Mouse (Mus musculus) layer of hippocampus, postnatal 10 days (tissue): ENCODE data around the gene P4ha3. TPM values are rescaled to one million over a fixed set of nuclear protein-coding genes. Genes with fewer than 3 reads are reported as not detected.

Source experiments
- total RNA-seq, 2 experiments: library from RNA; stranded (reverse); gene quantifications; 2 replicates each; pipeline ENCODE4 v1.2.3; 2021

P4ha3 gene
- total RNA-seq, 2 experiments from 2014 or later = 9.2 to 11.4 TPM

Other genes with a start within 250 kb of the P4ha3 start
- gene Pold3, start 164.0 kb upstream of the P4ha3 start, total RNA-seq = 10 to 100 TPM; 28.9 to 30.0 TPM
- 1 to 10 TPM; 4.5 to 4.7 TPM for gene Lipt2, start 126.2 kb upstream of the P4ha3 start, total RNA-seq
- not detected for gene Kcne3, start 109.0 kb upstream of the P4ha3 start, total RNA-seq
- gene Pgm2l1, start 58.1 kb upstream of the P4ha3 start, total RNA-seq = 100 to 1,000 TPM; 355 to 388 TPM
- gene C2cd3, start 86.7 kb downstream of the P4ha3 start, total RNA-seq = 10 to 100 TPM; 15.2 to 18.5 TPM
- gene Ppme1, start 86.8 kb downstream of the P4ha3 start, total RNA-seq = 100 to 1,000 TPM; 120 to 123 TPM
- gene Ucp3, start 187.5 kb downstream of the P4ha3 start, total RNA-seq = 1 to 10 TPM in 1 of 2 experiments, under 1 TPM in 1; 0.65 to 1.3 TPM
- gene Ucp2, start 207.8 kb downstream of the P4ha3 start, total RNA-seq = 10 to 100 TPM; 58.2 to 66.6 TPM
- under 1 TPM; 0.50 to 0.87 TPM for gene Dnajb13, start 229.4 kb downstream of the P4ha3 start, total RNA-seq